Mouse (Mus musculus) lung, postnatal 14 days (tissue): ENCODE measurements at regions not wholly inside any gene's neighbourhood (a gene's known extent, or its start where the extent isn't known, plus 50 kb on each side); places are given as distances from the start of the nearest gene placed in this dataset.
A peak's percentile ranks its signal among the peaks of the same experiment; 100 is the strongest.
"Not testable (repeated sequence)": the region's sequence is repeated elsewhere in the genome, so short reads cannot be mapped to it uniquely, and the experiment has no call there.

Source experiments
- DNase-seq: peaks from one replicate; pipeline ENCODE4 v3.0.0; 2021

GRCm38 (mm10) chr12:79989582-79990110 is 123.2 kb downstream of the Zfp36l1 start:
- DNase-seq, result no peak

- no peak for DNase-seq
Observed at GRCm38 (mm10) chr12:79988401-79989358, 124.1 kb downstream of the Zfp36l1 start.

- no peak for DNase-seq
Observed at GRCm38 (mm10) chr12:79986241-79986976, 126.4 kb downstream of the Zfp36l1 start.

GRCm38 (mm10) chr12:79984985-79985747 is 127.6 kb downstream of the Zfp36l1 start:
- no peak for DNase-seq

- no peak for DNase-seq
Observed at GRCm38 (mm10) chr12:79984025-79984790, 128.6 kb downstream of the Zfp36l1 start.

GRCm38 (mm10) chr12:79983232-79983631 is 129.6 kb downstream of the Zfp36l1 start:
- no peak for DNase-seq

GRCm38 (mm10) chr12:79982497-79982896 is 130.3 kb downstream of the Zfp36l1 start:
- not testable (repeated sequence) for DNase-seq

- DNase-seq, result no peak
Observed at GRCm38 (mm10) chr12:79980711-79981110, 132.1 kb downstream of the Zfp36l1 start.

GRCm38 (mm10) chr12:79977136-79977535 is 135.7 kb downstream of the Zfp36l1 start:
- no peak for DNase-seq

GRCm38 (mm10) chr12:79975466-79976239 is 137.2 kb downstream of the Zfp36l1 start:
- no peak for DNase-seq

GRCm38 (mm10) chr12:79975050-79975449 is 137.8 kb downstream of the Zfp36l1 start:
- DNase-seq, result no peak

GRCm38 (mm10) chr12:79974530-79974929 is 138.3 kb downstream of the Zfp36l1 start:
- DNase-seq, result peak; percentile 44

- no peak for DNase-seq
Observed at GRCm38 (mm10) chr12:79973566-79974230, 139.1 kb downstream of the Zfp36l1 start.

- no peak for DNase-seq
Observed at GRCm38 (mm10) chr12:79970981-79971390, 141.8 kb downstream of the Zfp36l1 start.

GRCm38 (mm10) chr12:79970227-79970901 is 142.4 kb downstream of the Zfp36l1 start:
- DNase-seq, result no peak

- peak; percentile 60 for DNase-seq
Observed at GRCm38 (mm10) chr12:79969346-79970226, 143.2 kb downstream of the Zfp36l1 start.

GRCm38 (mm10) chr12:79968676-79969075 is 144.1 kb downstream of the Zfp36l1 start:
- DNase-seq, result no peak

GRCm38 (mm10) chr12:79967491-79968255 is 145.1 kb downstream of the Zfp36l1 start:
- DNase-seq, result no peak
